Mouse (Mus musculus) hindlimb bud, embryonic 11.5 days (tissue): ENCODE measurements around the gene Slc38a6.

ENCODE experiments used
- DNase-seq: peaks from one replicate; pipeline ENCODE4 v3.0.0-alpha.2; 2012; ENCODE audit warnings: low read depth, low spot score; ENCODE audit errors: extremely low spot score

Gene Slc38a6

GRCm38 (mm10) chr12:73317706-73318686 lies 31.4 kb downstream of the Slc38a6 start:
- DNase-seq: no peak

GRCm38 (mm10) chr12:73324180-73324586 lies 37.6 kb downstream of the Slc38a6 start:
- no peak for DNase-seq

- DNase-seq: no peak
These were observed 38.2 kb downstream of the Slc38a6 start for GRCm38 (mm10) chr12:73324742-73325141.

GRCm38 (mm10) chr12:73325181-73325580 lies 38.6 kb downstream of the Slc38a6 start:
- no peak for DNase-seq

GRCm38 (mm10) chr12:73325617-73326016 lies 39.0 kb downstream of the Slc38a6 start:
- DNase-seq: no peak

GRCm38 (mm10) chr12:73327381-73327780 lies 40.8 kb downstream of the Slc38a6 start:
- no peak for DNase-seq

GRCm38 (mm10) chr12:73328448-73329167 lies 42.0 kb downstream of the Slc38a6 start:
- DNase-seq: no peak

- DNase-seq: no peak
These were observed 43.7 kb downstream of the Slc38a6 start for GRCm38 (mm10) chr12:73330236-73330635.

GRCm38 (mm10) chr12:73332701-73333100 lies 46.1 kb downstream of the Slc38a6 start:
- DNase-seq: no peak

GRCm38 (mm10) chr12:73334051-73334551 lies 47.5 kb downstream of the Slc38a6 start:
- no peak for DNase-seq

- no peak for DNase-seq
These were observed 50.5 kb downstream of the Slc38a6 start for GRCm38 (mm10) chr12:73337127-73337526.

GRCm38 (mm10) chr12:73340642-73341293 lies 54.2 kb downstream of the Slc38a6 start:
- DNase-seq: no peak

- DNase-seq: no peak
These were observed 55.4 kb downstream of the Slc38a6 start for GRCm38 (mm10) chr12:73341703-73342663.

GRCm38 (mm10) chr12:73344300-73344699 lies 57.7 kb downstream of the Slc38a6 start:
- DNase-seq: no peak

GRCm38 (mm10) chr12:73345157-73345556 lies 58.6 kb downstream of the Slc38a6 start:
- no peak for DNase-seq

- DNase-seq: no peak
These were observed 60.6 kb downstream of the Slc38a6 start for GRCm38 (mm10) chr12:73347202-73347601.

GRCm38 (mm10) chr12:73350466-73350865 lies 63.9 kb downstream of the Slc38a6 start:
- DNase-seq: no peak

- DNase-seq: no peak
These were observed 64.4 kb downstream of the Slc38a6 start for GRCm38 (mm10) chr12:73350982-73351381.

- no peak for DNase-seq
These were observed 65.2 kb downstream of the Slc38a6 start for GRCm38 (mm10) chr12:73351746-73352145.

GRCm38 (mm10) chr12:73353362-73353761 lies 66.8 kb downstream of the Slc38a6 start:
- no peak for DNase-seq
